Mouse (Mus musculus): ENCODE measurements around the gene Pgap3. TPM values are rescaled to one million over a fixed set of nuclear protein-coding genes. Genes with fewer than 3 reads are reported as not detected.
A peak's percentile ranks its signal among the peaks of the same experiment; 100 is the strongest.

Gene Pgap3
- 9.0 and 9.2 TPM in 2 replicates for polyA plus RNA-seq (2014; fragmentation: Nextera tagmentation; extraction: Ambion mirVana)

- no peaks in the 10 kb centered on the region for H3K27me3 ChIP-seq (ENCODE audit: control insufficient read depth, insufficient read depth, low read length)
- peak within 1 kb of the TSS; percentile 69 for H3K4me2 ChIP-seq (ENCODE audit: low read depth, low read length, severe bottlenecking)
- under 1% methylated on average over 40 of the region's 40 CpGs for WGBS
- H3K27ac ChIP-seq (ENCODE audit: low read depth, low read length): peak within 1 kb of the TSS; percentile 98
- peak within 1 kb of the TSS; percentile 87 for H3K9ac ChIP-seq (ENCODE audit: low read length)
- 0 out of 2 replicates have a peak, but pooled peaks cover 3% of the 10 kb centered on the region for H3K4me1 ChIP-seq (replicated peaks; ENCODE audit: control insufficient read depth, insufficient read depth, low read length)
- no peaks in the 10 kb centered on the region for H3K9me3 ChIP-seq (ENCODE audit: control insufficient read depth, low read length)
- peak within 1 kb of the TSS; percentile 69 for H3K4me3 ChIP-seq (ENCODE audit: low read depth, low read length)
- peak; percentile 91 for ATAC-seq (replicated peaks; ENCODE audit: low FRiP score)
- H3K36me3 ChIP-seq (ENCODE audit: control insufficient read depth, insufficient read depth, low read length): no peaks in the 10 kb centered on the region
- peak; percentile 92 for DNase-seq (ENCODE audit: low spot score)
Measured at GRCm38 (mm10) chr11:98400161-98400726, at the start of gene Pgap3. TSS of gene Pgap3 (minus strand) at chr11:98400490.

- 78% methylated on average over 3 of the region's 3 CpGs for WGBS
- peaks cover 18% of the 10 kb centered on the region for H3K27me3 ChIP-seq (ENCODE audit: control insufficient read depth, insufficient read depth, low read length)
- DNase-seq (ENCODE audit: low spot score) (no peak), ATAC-seq (replicated peaks; ENCODE audit: low FRiP score) (no peak)
- H3K36me3 ChIP-seq (ENCODE audit: control insufficient read depth, insufficient read depth, low read length): no peaks in the 10 kb centered on the region
- no peaks in the 10 kb centered on the region; the same call in 1 of the 2 replicates for H3K4me1 ChIP-seq (replicated peaks; ENCODE audit: control insufficient read depth, insufficient read depth, low read length)
- no peak overlapping the region for H3K4me3 ChIP-seq (ENCODE audit: low read depth, low read length)
- no peak overlapping the region for H3K27ac ChIP-seq (ENCODE audit: low read depth, low read length)
- no peak overlapping the region for H3K4me2 ChIP-seq (ENCODE audit: low read depth, low read length, severe bottlenecking)
- no peak overlapping the region for H3K9ac ChIP-seq (ENCODE audit: low read length)
- H3K9me3 ChIP-seq (ENCODE audit: control insufficient read depth, low read length): no peaks in the 10 kb centered on the region
Measured at GRCm38 (mm10) chr11:98449419-98449818, 49.1 kb upstream of the Pgap3 start.

- H3K9ac ChIP-seq (ENCODE audit: low read length): no peak overlapping the region
- ATAC-seq (replicated peaks; ENCODE audit: low FRiP score) (no peak), DNase-seq (ENCODE audit: low spot score) (no peak)
- 46% methylated on average over 13 of the region's 13 CpGs for WGBS
- H3K4me1 ChIP-seq (replicated peaks; ENCODE audit: control insufficient read depth, insufficient read depth, low read length): no peaks in the 10 kb centered on the region; the same call in 1 of the 2 replicates
- no peak overlapping the region for H3K4me3 ChIP-seq (ENCODE audit: low read depth, low read length)
- no peak overlapping the region for H3K27ac ChIP-seq (ENCODE audit: low read depth, low read length)
- H3K4me2 ChIP-seq (ENCODE audit: low read depth, low read length, severe bottlenecking): no peak overlapping the region
- H3K27me3 ChIP-seq (ENCODE audit: control insufficient read depth, insufficient read depth, low read length): peaks cover 18% of the 10 kb centered on the region
- no peaks in the 10 kb centered on the region for H3K9me3 ChIP-seq (ENCODE audit: control insufficient read depth, low read length)
- no peaks in the 10 kb centered on the region for H3K36me3 ChIP-seq (ENCODE audit: control insufficient read depth, insufficient read depth, low read length)
Measured at GRCm38 (mm10) chr11:98448191-98448790, 48.0 kb upstream of the Pgap3 start.

- H3K36me3 ChIP-seq (ENCODE audit: control insufficient read depth, insufficient read depth, low read length): no peaks in the 10 kb centered on the region
- no peak overlapping the region for H3K9ac ChIP-seq (ENCODE audit: low read length)
- H3K27me3 ChIP-seq (ENCODE audit: control insufficient read depth, insufficient read depth, low read length): peaks cover 18% of the 10 kb centered on the region
- no peak overlapping the region for H3K4me2 ChIP-seq (ENCODE audit: low read depth, low read length, severe bottlenecking)
- DNase-seq (ENCODE audit: low spot score) (no peak), ATAC-seq (replicated peaks; ENCODE audit: low FRiP score) (no peak)
- no peak overlapping the region for H3K4me3 ChIP-seq (ENCODE audit: low read depth, low read length)
- no peaks in the 10 kb centered on the region; the same call in 1 of the 2 replicates for H3K4me1 ChIP-seq (replicated peaks; ENCODE audit: control insufficient read depth, insufficient read depth, low read length)
- H3K27ac ChIP-seq (ENCODE audit: low read depth, low read length): no peak overlapping the region
- 23% methylated on average over 7 of the region's 7 CpGs for WGBS
- no peaks in the 10 kb centered on the region for H3K9me3 ChIP-seq (ENCODE audit: control insufficient read depth, low read length)
Measured at GRCm38 (mm10) chr11:98447475-98447834, 47.2 kb upstream of the Pgap3 start.

- Histone ChIP-seq H3K27ac (ENCODE audit: low read depth, low read length) (no peak overlapping the region), H3K36me3 (ENCODE audit: control insufficient read depth, insufficient read depth, low read length) (no peaks in the 10 kb centered on the region), H3K4me3 (ENCODE audit: low read depth, low read length) (no peak overlapping the region), H3K9ac (ENCODE audit: low read length) (no peak overlapping the region), H3K27me3 (ENCODE audit: control insufficient read depth, insufficient read depth, low read length) (peaks cover 18% of the 10 kb centered on the region), H3K4me2 (ENCODE audit: low read depth, low read length, severe bottlenecking) (0 out of 2 replicates have a peak overlapping the region, but pooled peaks have one; percentile 5), H3K4me1 (replicated peaks; ENCODE audit: control insufficient read depth, insufficient read depth, low read length) (no peaks in the 10 kb centered on the region; the same call in 1 of the 2 replicates), H3K9me3 (ENCODE audit: control insufficient read depth, low read length) (no peaks in the 10 kb centered on the region)
- ATAC-seq (replicated peaks; ENCODE audit: low FRiP score) (no peak), DNase-seq (ENCODE audit: low spot score) (no peak)
- WGBS: 3% methylated on average over 33 of the region's 33 CpGs
Measured at GRCm38 (mm10) chr11:98446562-98447474, 46.5 kb upstream of the Pgap3 start.

- H3K36me3 ChIP-seq (ENCODE audit: control insufficient read depth, insufficient read depth, low read length): no peaks in the 10 kb centered on the region
- no peaks in the 10 kb centered on the region; the same call in 1 of the 2 replicates for H3K4me1 ChIP-seq (replicated peaks; ENCODE audit: control insufficient read depth, insufficient read depth, low read length)
- H3K27ac ChIP-seq (ENCODE audit: low read depth, low read length): no peak within 1 kb of the TSS
- WGBS: 10% methylated on average over 5 of the region's 5 CpGs
- H3K4me3 ChIP-seq (ENCODE audit: low read depth, low read length): no peak within 1 kb of the TSS
- H3K9ac ChIP-seq (ENCODE audit: low read length): no peak within 1 kb of the TSS
- no peaks in the 10 kb centered on the region for H3K9me3 ChIP-seq (ENCODE audit: control insufficient read depth, low read length)
- ATAC-seq (replicated peaks; ENCODE audit: low FRiP score) (no peak), DNase-seq (ENCODE audit: low spot score) (no peak)
- H3K27me3 ChIP-seq (ENCODE audit: control insufficient read depth, insufficient read depth, low read length): peaks cover 18% of the 10 kb centered on the region
- 0 out of 2 replicates have a peak within 1 kb of the TSS, but pooled peaks have one; percentile 5 for H3K4me2 ChIP-seq (ENCODE audit: low read depth, low read length, severe bottlenecking)
Measured at GRCm38 (mm10) chr11:98446213-98446561, 45.9 kb upstream of the Pgap3 start, which contains the start of gene Grb7. TSS of gene Grb7 (plus strand) at chr11:98446394.

- ATAC-seq (replicated peaks; ENCODE audit: low FRiP score): no peak
- peaks cover 18% of the 10 kb centered on the region for H3K27me3 ChIP-seq (ENCODE audit: control insufficient read depth, insufficient read depth, low read length)
Measured at GRCm38 (mm10) chr11:98445679-98446078, 45.4 kb upstream of the Pgap3 start.

GRCm38 (mm10) chr11:98445238-98445637, 44.9 kb upstream of the Pgap3 start:
- DNase-seq (ENCODE audit: low spot score) (no peak), ATAC-seq (replicated peaks; ENCODE audit: low FRiP score) (no peak)
- Histone ChIP-seq H3K9me3 (ENCODE audit: control insufficient read depth, low read length) (no peaks in the 10 kb centered on the region), H3K27me3 (ENCODE audit: control insufficient read depth, insufficient read depth, low read length) (peaks cover 18% of the 10 kb centered on the region), H3K9ac (ENCODE audit: low read length) (no peak overlapping the region), H3K4me3 (ENCODE audit: low read depth, low read length) (no peak overlapping the region), H3K4me1 (replicated peaks; ENCODE audit: control insufficient read depth, insufficient read depth, low read length) (no peaks in the 10 kb centered on the region; the same call in 1 of the 2 replicates), H3K4me2 (ENCODE audit: low read depth, low read length, severe bottlenecking) (no peak overlapping the region), H3K27ac (ENCODE audit: low read depth, low read length) (no peak overlapping the region), H3K36me3 (ENCODE audit: control insufficient read depth, insufficient read depth, low read length) (no peaks in the 10 kb centered on the region)
- WGBS: 41% methylated on average over 1 of the region's 1 CpGs

More at GRCm38 (mm10) chr11:98445679-98446078, 45.4 kb upstream of the Pgap3 start:
- Histone ChIP-seq H3K4me1 (replicated peaks; ENCODE audit: control insufficient read depth, insufficient read depth, low read length) (no peaks in the 10 kb centered on the region; the same call in 1 of the 2 replicates), H3K36me3 (ENCODE audit: control insufficient read depth, insufficient read depth, low read length) (no peaks in the 10 kb centered on the region), H3K4me3 (ENCODE audit: low read depth, low read length) (no peak overlapping the region), H3K9me3 (ENCODE audit: control insufficient read depth, low read length) (no peaks in the 10 kb centered on the region), H3K9ac (ENCODE audit: low read length) (no peak overlapping the region), H3K4me2 (ENCODE audit: low read depth, low read length, severe bottlenecking) (no peak overlapping the region), H3K27ac (ENCODE audit: low read depth, low read length) (no peak overlapping the region)
- no peak for DNase-seq (ENCODE audit: low spot score)
- WGBS: 65% methylated on average over 4 of the region's 4 CpGs
